Mouse (Mus musculus) thymus, adult 2 months (tissue): Measurements from ENCODE around the gene Poc5. TPM values are rescaled to one million over a fixed set of nuclear protein-coding genes. Genes with fewer than 3 reads are reported as not detected.

Experiments used
- DNase-seq: peaks from one replicate; pipeline ENCODE4 v3.0.0; 2021
- H3K27ac ChIP-seq: fragments of 200-500 bp; 2 replicates; pipeline ENCODE4 v1.5.1; 2012; ENCODE audit warnings: low read length, control low read depth; ENCODE audit not compliant: control insufficient read depth, insufficient read depth
- H3K27me3 ChIP-seq: fragments of 200-500 bp; 2 replicates; pipeline ENCODE4 v1.6.1; 2012; ENCODE audit warnings: mild to moderate bottlenecking, low read length, moderate library complexity, mixed read lengths; ENCODE audit not compliant: control insufficient read depth, insufficient read depth
- H3K36me3 ChIP-seq: fragments of 200-500 bp; 2 replicates; pipeline ENCODE4 v1.6.1; 2012; ENCODE audit warnings: mild to moderate bottlenecking, low read length, moderate library complexity; ENCODE audit not compliant: control insufficient read depth, insufficient read depth
- H3K4me1 ChIP-seq: fragments of 200-500 bp; replicated peaks from 2 replicates; pipeline ENCODE4 v1.6.1; 2012; ENCODE audit warnings: low read length; ENCODE audit not compliant: control insufficient read depth, insufficient read depth
- H3K4me3 ChIP-seq: fragments of 200-500 bp; 2 replicates; pipeline ENCODE4 v1.5.1; 2012; ENCODE audit warnings: mild to moderate bottlenecking, low read length, control low read depth, moderate library complexity; ENCODE audit not compliant: control insufficient read depth, insufficient read depth
- CTCF ChIP-seq: fragments of 200-500 bp; IDR thresholded peaks from 2 replicates; pipeline ENCODE4 v1.5.1; 2012; ENCODE audit warnings: mild to moderate bottlenecking, control low read depth, low read length, moderate library complexity, borderline replicate concordance; ENCODE audit not compliant: control insufficient read depth, poor library complexity, insufficient read depth; ENCODE audit errors: extremely low read depth
- POLR2A ChIP-seq: fragments of 200-500 bp; IDR thresholded peaks from 2 replicates; pipeline ENCODE4 v1.6.1; 2012; ENCODE audit warnings: mild to moderate bottlenecking, low read length, control low read depth, moderate library complexity; ENCODE audit not compliant: control insufficient read depth, poor library complexity, insufficient read depth; ENCODE audit errors: extremely low read depth
- WGBS: fragments of 180-500 bp; shearing (Covaris S2); methylation state at CpG from one replicate; pipeline ENCODE4 v1.1.7; 2018; 5-methylcytosine and 5-hydroxymethylcytosine counted together
- polyA plus RNA-seq: library from polyadenylated mRNA; depleted of rRNA; stranded (reverse); fragments of >200 nt; gene quantifications from 2 replicates; pipeline ENCODE4 v1.2.3, GENCODE M21; 2012

Gene Poc5
- polyA plus RNA-seq, 1 experiment = 11.2 TPM

DNA sequence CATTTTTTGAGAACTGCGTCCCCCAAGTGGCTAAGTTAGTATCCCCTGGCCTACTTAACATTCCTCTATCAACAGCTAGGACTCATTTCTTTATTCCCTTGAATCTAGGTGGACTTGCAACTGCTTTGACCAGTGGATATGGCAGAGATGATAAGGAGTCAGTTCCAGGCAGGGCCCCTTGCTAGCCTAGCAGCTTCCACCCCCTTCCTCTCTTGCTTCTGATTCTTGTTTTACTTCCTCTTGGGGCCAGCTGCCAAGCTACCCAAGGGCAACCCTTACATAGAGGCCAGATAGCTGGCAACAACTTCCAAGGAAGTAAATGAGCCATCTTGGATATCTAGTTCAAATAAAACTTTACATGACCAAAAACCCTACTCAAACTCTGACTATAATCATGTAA lies 48.8 kb downstream of the Poc5 start:
- peaks cover 10% of the 10 kb centered on the region; the same call in 1 of the 2 replicates for H3K4me1 ChIP-seq
- 97% methylated on average over 1 of the region's 1 CpGs for WGBS
- H3K36me3 ChIP-seq = no peaks in the 10 kb centered on the region
- TF ChIP-seq CTCF = no peak
- no peak for TF ChIP-seq POLR2A
- no peak for DNase-seq
- no peak overlapping the region for H3K4me3 ChIP-seq
- no peak overlapping the region for H3K27ac ChIP-seq
- H3K27me3 ChIP-seq = no peaks in the 10 kb centered on the region

- WGBS = 98% methylated on average over 4 of the region's 4 CpGs
- H3K4me1 ChIP-seq = no peaks in the 10 kb centered on the region
- no peak overlapping the region for H3K4me3 ChIP-seq
- TF ChIP-seq POLR2A (no peak), CTCF (no peak)
- H3K27me3 ChIP-seq = no peaks in the 10 kb centered on the region
- no peak overlapping the region for H3K27ac ChIP-seq
- DNase-seq = no peak
- H3K36me3 ChIP-seq = no peaks in the 10 kb centered on the region
These were observed 52.3 kb downstream of the Poc5 start for GRCm38 (mm10) chr13:96440436-96440835.

DNA sequence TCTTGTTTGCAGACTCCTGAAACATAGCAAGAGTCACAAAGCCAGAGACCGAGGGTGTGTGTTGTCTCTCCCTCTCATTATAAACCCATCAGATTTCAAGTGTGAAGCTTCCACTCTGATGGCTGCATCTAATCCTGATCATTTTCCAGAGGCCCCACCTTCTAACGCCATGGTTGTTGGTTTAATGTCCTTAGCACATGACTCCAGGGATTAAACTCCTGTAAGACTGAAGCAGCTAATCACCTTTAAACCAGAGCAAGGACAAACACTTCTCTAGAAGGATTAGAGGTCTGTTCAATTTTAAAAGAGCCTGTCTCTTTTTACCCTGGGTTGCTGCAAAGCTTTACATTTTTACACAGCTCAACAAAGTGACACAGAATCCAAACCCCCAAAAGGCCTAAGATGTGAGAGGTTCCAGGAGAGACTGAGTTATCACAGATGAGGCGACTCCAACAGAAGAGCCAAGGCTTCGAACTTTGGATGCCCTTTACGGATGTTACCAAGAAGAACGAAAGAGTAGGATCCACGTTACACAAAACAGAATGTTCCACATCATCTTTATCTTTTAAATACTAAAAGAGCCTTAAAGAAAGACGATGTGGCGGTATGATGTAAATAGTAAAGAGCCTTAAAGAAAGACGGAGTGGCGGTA lies 62.2 kb downstream of the Poc5 start:
- Histone ChIP-seq H3K4me3 (no peak overlapping the region), H3K36me3 (no peaks in the 10 kb centered on the region), H3K27ac (no peak overlapping the region), H3K27me3 (no peaks in the 10 kb centered on the region), H3K4me1 (no peaks in the 10 kb centered on the region)
- TF ChIP-seq POLR2A (no peak), CTCF (no peak)
- 94% methylated on average over 11 of the region's 11 CpGs for WGBS
- no peak for DNase-seq

DNA sequence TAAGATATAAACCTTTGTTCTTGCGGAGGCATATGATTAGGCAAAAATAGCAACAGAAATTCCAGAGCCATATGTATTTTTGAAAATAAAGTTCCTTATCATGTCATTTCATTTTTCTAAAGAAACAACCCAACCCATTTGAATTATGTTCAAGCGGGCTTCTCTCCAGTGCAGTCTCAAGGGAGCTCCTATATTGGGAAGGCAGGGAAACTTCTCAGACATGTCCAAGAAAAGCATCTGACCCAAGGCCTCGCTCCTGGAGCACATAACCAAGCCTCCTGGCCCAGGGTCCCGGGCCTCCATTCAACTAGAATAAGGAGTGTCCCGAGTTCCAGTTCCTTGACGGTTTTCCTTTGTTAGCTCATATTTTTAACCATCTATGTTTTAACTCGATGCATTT lies 62.8 kb downstream of the Poc5 start:
- Histone ChIP-seq H3K27me3 (no peaks in the 10 kb centered on the region), H3K4me3 (no peak overlapping the region), H3K27ac (no peak overlapping the region), H3K36me3 (no peaks in the 10 kb centered on the region), H3K4me1 (no peaks in the 10 kb centered on the region)
- DNase-seq = no peak
- 96% methylated on average over 7 of the region's 7 CpGs for WGBS
- no peak for TF ChIP-seq POLR2A
- no peak for TF ChIP-seq CTCF

DNA sequence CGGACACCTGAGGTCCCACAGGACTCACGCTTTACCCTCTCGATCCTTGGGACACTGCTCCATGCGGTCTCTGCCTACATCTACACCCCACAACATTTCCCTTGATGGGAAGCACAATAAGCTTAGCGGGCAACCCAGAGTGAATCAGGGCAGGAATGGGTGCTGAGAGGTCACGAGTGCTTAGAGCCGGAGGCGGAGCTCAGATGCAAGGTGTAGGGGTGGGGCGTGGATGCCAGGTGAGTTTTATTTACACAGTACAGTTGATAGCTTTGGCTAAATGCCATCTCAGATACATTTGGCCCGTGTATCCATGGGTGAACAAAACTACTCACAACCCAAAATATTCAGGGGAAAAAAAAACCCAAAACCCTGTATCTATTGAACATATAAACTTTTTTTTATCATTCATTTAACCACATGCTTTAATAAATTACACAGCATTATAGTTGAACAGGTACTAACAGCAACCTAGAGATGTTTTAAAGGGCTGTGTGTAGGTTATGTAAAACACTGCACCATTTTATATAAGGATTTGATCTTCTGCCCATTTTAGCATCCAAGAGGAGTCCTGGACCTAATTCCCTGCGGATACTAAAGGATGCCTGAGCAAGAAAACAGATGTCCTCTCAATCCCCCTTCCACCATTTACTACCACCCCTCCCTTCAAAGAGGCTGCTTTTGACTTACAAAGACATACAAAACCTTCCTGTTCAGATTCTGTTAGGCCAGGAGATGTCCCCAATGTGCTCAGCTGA lies 63.5 kb downstream of the Poc5 start:
- no peak overlapping the region for H3K27ac ChIP-seq
- 94% methylated on average over 11 of the region's 11 CpGs for WGBS
- H3K36me3 ChIP-seq = no peaks in the 10 kb centered on the region
- H3K27me3 ChIP-seq = no peaks in the 10 kb centered on the region
- H3K4me3 ChIP-seq = no peak overlapping the region
- TF ChIP-seq CTCF (no peak), POLR2A (no peak)
- DNase-seq = no peak
- no peaks in the 10 kb centered on the region for H3K4me1 ChIP-seq

- no peak overlapping the region for H3K27ac ChIP-seq
- no peak overlapping the region for H3K4me3 ChIP-seq
- 98% methylated on average over 3 of the region's 3 CpGs for WGBS
- H3K27me3 ChIP-seq = no peaks in the 10 kb centered on the region
- TF ChIP-seq CTCF (no peak), POLR2A (no peak)
- no peaks in the 10 kb centered on the region for H3K4me1 ChIP-seq
- DNase-seq = no peak
- H3K36me3 ChIP-seq = no peaks in the 10 kb centered on the region
These were observed 64.5 kb downstream of the Poc5 start for GRCm38 (mm10) chr13:96452621-96453020.

DNA sequence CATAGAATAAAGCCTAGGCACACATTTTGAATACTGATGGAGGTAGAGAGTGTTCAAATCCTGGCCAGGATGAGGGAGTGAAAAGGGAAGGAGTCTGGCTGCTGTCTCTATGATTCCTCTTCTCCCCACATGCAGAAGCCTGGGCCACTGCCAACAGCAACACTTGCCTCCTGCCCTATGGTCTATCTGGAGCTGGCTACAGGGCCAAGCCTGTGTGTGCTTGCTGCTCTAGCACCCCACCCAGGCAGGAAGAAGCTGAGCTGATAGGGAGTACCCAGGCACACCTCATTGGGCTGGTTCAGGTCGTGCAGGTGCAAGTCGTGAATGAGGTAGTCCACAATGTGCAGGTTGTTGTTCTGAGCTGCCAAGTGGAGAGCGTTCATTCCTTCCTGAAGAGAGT lies 66.2 kb downstream of the Poc5 start:
- Histone ChIP-seq H3K27me3 (no peaks in the 10 kb centered on the region), H3K4me1 (no peaks in the 10 kb centered on the region), H3K27ac (no peak overlapping the region), H3K36me3 (no peaks in the 10 kb centered on the region), H3K4me3 (no peak overlapping the region)
- TF ChIP-seq POLR2A (no peak), CTCF (no peak)
- WGBS = 91% methylated on average over 3 of the region's 3 CpGs
- no peak for DNase-seq
